Mouse (Mus musculus) midbrain, embryonic 11.5 days (tissue): ENCODE measurements around the gene Gpc3. TPM values are rescaled to one million over a fixed set of nuclear protein-coding genes. Genes with fewer than 3 reads are reported as not detected.

Experiments
- ATAC-seq: fragments of 200-750 bp; cut with Nextera tagmentation; 2 replicates; pipeline ENCODE4 v1.8.0; 2017; ENCODE audit warnings: moderate TSS enrichment, moderate library complexity; ENCODE audit not compliant: low FRiP score
- DNase-seq: peaks from one replicate; pipeline ENCODE4 v3.0.0; 2015; ENCODE audit warnings: low spot score; ENCODE audit errors: missing footprints
- H3K27ac ChIP-seq: fragments of 300-500 bp; sonication (generic); 2 replicates; pipeline ENCODE4 v1.5.1; 2014; ENCODE audit warnings: low read depth, low read length
- H3K27me3 ChIP-seq: fragments of 300-500 bp; sonication (generic); 2 replicates; pipeline ENCODE4 v1.6.1; 2014; ENCODE audit warnings: mild to moderate bottlenecking, low read length, moderate library complexity, mixed read lengths; ENCODE audit not compliant: control insufficient read depth, insufficient read depth
- H3K36me3 ChIP-seq: fragments of 300-500 bp; sonication (generic); 2 replicates; pipeline ENCODE4 v1.6.1; 2014; ENCODE audit warnings: mild to moderate bottlenecking, low read length, moderate library complexity, mixed read lengths; ENCODE audit not compliant: control insufficient read depth, insufficient read depth
- H3K4me1 ChIP-seq: fragments of 300-500 bp; sonication (generic); 2 replicates; pipeline ENCODE4 v1.6.1; 2014; ENCODE audit warnings: low read length; ENCODE audit not compliant: control insufficient read depth, insufficient read depth
- H3K4me2 ChIP-seq: fragments of 300-500 bp; sonication (generic); 2 replicates; pipeline ENCODE4 v1.6.1; 2014; ENCODE audit warnings: mild to moderate bottlenecking, moderate library complexity
- H3K4me3 ChIP-seq: fragments of 300-500 bp; sonication (generic); 2 replicates; pipeline ENCODE4 v1.5.1; 2014; ENCODE audit warnings: low read depth, low read length
- H3K9ac ChIP-seq: fragments of 300-500 bp; sonication (generic); 2 replicates; pipeline ENCODE4 v1.6.1; 2014; ENCODE audit warnings: low read length
- H3K9me3 ChIP-seq: fragments of 300-500 bp; sonication (generic); 2 replicates; pipeline ENCODE4 v1.6.1; 2016; ENCODE audit warnings: low read length; ENCODE audit not compliant: control insufficient read depth
- WGBS: fragments of 180-500 bp; shearing (Covaris S2); extraction: QIAGEN DNeasy Blood & Tissue Kit; methylation state at CpG from one replicate; pipeline ENCODE4 v1.1.7; 2014; 5-methylcytosine and 5-hydroxymethylcytosine counted together
- polyA plus RNA-seq: library from polyadenylated mRNA; unstranded; fragments of >200 nt; fragmentation: Nextera tagmentation; extraction: Ambion mirVana; gene quantifications from 2 replicates; pipeline ENCODE4 v1.2.1, GENCODE M21; 2014

Gpc3 gene
- polyA plus RNA-seq, 1 experiment from 2014 or later: 225 TPM

DNA sequence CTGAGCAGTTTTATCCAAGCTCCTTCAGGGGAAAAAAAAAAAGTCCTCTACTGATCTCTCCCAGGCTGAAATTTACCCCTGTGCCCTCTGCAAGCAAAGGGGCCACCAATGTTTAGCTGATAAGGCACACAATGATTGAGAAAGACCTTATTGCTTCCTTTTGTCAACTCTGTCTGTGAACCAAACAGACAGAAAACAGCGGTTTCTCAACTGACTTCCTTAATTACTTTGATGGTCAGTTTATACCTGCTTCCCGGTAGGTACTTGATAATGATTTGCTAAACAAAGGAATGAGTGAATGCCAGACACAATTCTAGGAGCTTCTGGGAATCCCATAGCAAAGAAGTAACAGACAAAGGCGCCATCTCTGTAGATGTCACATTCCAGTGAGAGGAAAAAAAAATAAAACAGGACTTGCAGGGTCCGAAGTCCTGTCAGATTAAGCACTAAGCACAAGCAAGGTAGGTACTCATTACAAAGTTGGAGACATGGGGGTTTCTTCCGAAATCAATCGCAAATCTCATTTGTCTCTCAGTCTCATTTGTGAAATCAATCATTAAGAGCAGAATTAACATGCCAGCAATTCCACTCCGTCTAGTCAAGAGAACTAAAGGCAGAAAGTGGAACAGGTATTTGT, 19.1 kb upstream of the Gpc3 start:
- DNase-seq (peak; percentile 79), ATAC-seq (no peak)
- no peaks in the 10 kb centered on the region for H3K27me3 ChIP-seq
- no peak overlapping the region for H3K27ac ChIP-seq
- H3K36me3 ChIP-seq: no peaks in the 10 kb centered on the region
- H3K4me1 ChIP-seq: no peaks in the 10 kb centered on the region; the same call in 1 of the 2 replicates
- no peaks in the 10 kb centered on the region for H3K9me3 ChIP-seq
- H3K4me2 ChIP-seq: no peak overlapping the region
- 31% methylated on average over 7 of the region's 7 CpGs for WGBS
- H3K9ac ChIP-seq: no peak overlapping the region
- no peak overlapping the region for H3K4me3 ChIP-seq

- no peaks in the 10 kb centered on the region for H3K27me3 ChIP-seq
- ATAC-seq: no peak
- peak; percentile 47 for DNase-seq
- no peak overlapping the region for H3K9ac ChIP-seq
- H3K4me2 ChIP-seq: no peak overlapping the region
- H3K4me1 ChIP-seq: no peaks in the 10 kb centered on the region; the same call in 1 of the 2 replicates
- WGBS: 63% methylated on average over 6 of the region's 6 CpGs
- no peak overlapping the region for H3K27ac ChIP-seq
- no peaks in the 10 kb centered on the region for H3K36me3 ChIP-seq
- no peak overlapping the region for H3K4me3 ChIP-seq
- no peaks in the 10 kb centered on the region for H3K9me3 ChIP-seq
Observed at GRCm38 (mm10) chrX:52626963-52627716, 13.4 kb upstream of the Gpc3 start.

DNA sequence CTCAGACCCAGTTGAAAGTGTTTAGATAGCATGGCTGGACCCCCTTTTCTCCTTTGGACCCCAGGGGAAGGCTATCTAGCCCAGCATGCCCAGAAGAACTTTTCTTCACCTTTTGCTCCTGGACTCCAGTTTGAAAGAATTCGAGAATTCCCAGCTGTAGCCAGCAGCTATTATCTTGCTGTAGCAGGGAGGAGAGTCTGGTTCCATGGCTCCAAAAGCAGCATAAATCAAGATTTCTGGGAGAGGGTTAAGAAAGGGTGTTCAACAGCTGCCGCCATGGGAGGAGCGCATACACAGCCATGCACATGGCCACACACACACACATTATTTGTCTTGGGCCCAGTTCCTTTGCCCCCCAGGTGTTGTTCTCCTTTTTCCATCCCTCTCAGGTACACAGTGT, 4.1 kb upstream of the Gpc3 start:
- no peaks in the 10 kb centered on the region for H3K9me3 ChIP-seq
- no peak overlapping the region for H3K4me2 ChIP-seq
- ATAC-seq: no peak
- no peaks in the 10 kb centered on the region for H3K36me3 ChIP-seq
- no peak for DNase-seq
- no peak overlapping the region for H3K4me3 ChIP-seq
- H3K27ac ChIP-seq: no peak overlapping the region
- no peak overlapping the region for H3K9ac ChIP-seq
- H3K27me3 ChIP-seq: no peaks in the 10 kb centered on the region
- no peaks in the 10 kb centered on the region; the same call in 1 of the 2 replicates for H3K4me1 ChIP-seq
- 76% methylated on average over 3 of the region's 3 CpGs for WGBS

- WGBS: 79% methylated on average over 5 of the region's 5 CpGs
Observed at GRCm38 (mm10) chrX:52616152-52616551, 2.4 kb upstream of the Gpc3 start.

DNA sequence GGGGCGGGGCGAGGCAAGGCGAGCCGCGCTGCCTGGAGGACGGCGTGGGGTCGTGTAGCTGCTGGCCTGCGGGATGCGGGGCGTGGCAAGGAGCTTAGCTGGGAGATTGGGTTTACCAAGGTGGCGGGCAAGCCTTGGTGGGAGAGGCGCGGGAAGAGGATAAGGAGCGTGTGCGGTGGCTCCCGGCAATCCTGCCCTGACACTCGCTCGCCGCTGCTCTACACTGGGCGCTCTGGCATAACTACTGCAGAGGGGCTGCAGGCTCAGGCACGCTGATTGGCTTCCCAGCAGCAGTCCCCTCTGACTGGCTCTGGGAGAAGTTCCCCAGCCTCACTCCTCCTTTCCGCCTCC, 256 bp upstream of the Gpc3 start:
- Histone ChIP-seq H3K27me3 (no peaks in the 10 kb centered on the region), H3K9me3 (no peaks in the 10 kb centered on the region), H3K4me3 (peak overlapping the region; percentile 36), H3K27ac (no peak overlapping the region), H3K9ac (peak overlapping the region; percentile 42), H3K4me1 (no peaks in the 10 kb centered on the region; the same call in 1 of the 2 replicates), H3K4me2 (peak overlapping the region; percentile 65), H3K36me3 (no peaks in the 10 kb centered on the region)
- DNase-seq: peak; percentile 96
- peak; percentile 92 for ATAC-seq
- WGBS: 20% methylated on average over 15 of the region's 23 CpGs

More at GRCm38 (mm10) chrX:52616152-52616551, 2.4 kb upstream of the Gpc3 start:
- H3K27me3 ChIP-seq: no peaks in the 10 kb centered on the region
- ATAC-seq: no peak
- DNase-seq: no peak
- no peak overlapping the region for H3K9ac ChIP-seq
- no peak overlapping the region for H3K4me2 ChIP-seq
- no peaks in the 10 kb centered on the region for H3K36me3 ChIP-seq
- no peaks in the 10 kb centered on the region for H3K9me3 ChIP-seq
- H3K4me1 ChIP-seq: no peaks in the 10 kb centered on the region; the same call in 1 of the 2 replicates
- no peak overlapping the region for H3K27ac ChIP-seq
- no peak overlapping the region for H3K4me3 ChIP-seq

GRCm38 (mm10) chrX:52612806-52613205, 944 bp downstream of the Gpc3 start:
- H3K27ac ChIP-seq: no peak overlapping the region

DNA sequence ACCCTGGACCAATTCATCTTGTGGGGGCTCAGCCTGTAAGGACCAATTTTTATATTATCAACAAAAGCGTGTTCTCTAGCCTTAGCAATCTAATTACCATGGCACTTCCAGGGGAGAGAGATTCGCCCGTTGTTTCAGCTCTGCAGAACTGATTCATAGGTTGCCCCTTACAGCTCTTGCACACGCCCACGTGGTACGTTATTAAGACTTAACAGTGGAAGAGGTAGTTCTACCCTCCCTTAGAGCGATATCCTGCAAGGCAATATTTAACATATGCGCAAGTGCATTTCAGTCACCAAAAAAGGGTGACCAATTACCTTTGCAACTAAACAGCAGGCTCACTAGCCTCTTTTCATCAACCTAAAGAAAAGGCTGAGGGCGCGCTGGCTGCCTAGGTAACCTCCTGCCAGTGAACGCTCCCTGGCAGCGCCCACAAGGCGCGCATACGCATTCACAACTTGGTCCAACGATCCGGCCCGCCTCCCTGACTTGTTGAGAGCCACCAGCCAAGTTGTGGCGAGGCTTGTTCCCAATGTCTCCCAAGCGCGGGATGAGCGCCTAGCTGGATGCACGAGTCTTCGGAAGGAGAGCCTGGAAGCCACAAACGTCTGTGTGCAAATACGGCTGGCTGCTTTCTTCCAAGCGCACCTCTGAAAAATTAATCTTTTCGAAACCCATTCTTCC, 1.6 kb downstream of the Gpc3 start:
- H3K9me3 ChIP-seq: no peaks in the 10 kb centered on the region
- peak overlapping the region; percentile 36 for H3K4me3 ChIP-seq
- H3K27ac ChIP-seq: no peak overlapping the region
- H3K9ac ChIP-seq: peak overlapping the region; percentile 40; the same call in 1 of the 2 replicates
- DNase-seq (peak; percentile 91), ATAC-seq (no peak)
- H3K4me2 ChIP-seq: peak overlapping the region; percentile 65
- no peaks in the 10 kb centered on the region; the same call in 1 of the 2 replicates for H3K4me1 ChIP-seq
- H3K36me3 ChIP-seq: no peaks in the 10 kb centered on the region
- 18% methylated on average over 28 of the region's 28 CpGs for WGBS
- no peaks in the 10 kb centered on the region for H3K27me3 ChIP-seq

More at GRCm38 (mm10) chrX:52612806-52613205, 944 bp downstream of the Gpc3 start:
- no peaks in the 10 kb centered on the region for H3K9me3 ChIP-seq
- peak overlapping the region; percentile 36 for H3K4me3 ChIP-seq
- DNase-seq (peak; percentile 91), ATAC-seq (no peak)
- H3K4me2 ChIP-seq: peak overlapping the region; percentile 65
- H3K27me3 ChIP-seq: no peaks in the 10 kb centered on the region
- WGBS: 14% methylated on average over 12 of the region's 12 CpGs
- H3K36me3 ChIP-seq: no peaks in the 10 kb centered on the region
- H3K9ac ChIP-seq: peak overlapping the region; percentile 40
- H3K4me1 ChIP-seq: no peaks in the 10 kb centered on the region; the same call in 1 of the 2 replicates

DNA sequence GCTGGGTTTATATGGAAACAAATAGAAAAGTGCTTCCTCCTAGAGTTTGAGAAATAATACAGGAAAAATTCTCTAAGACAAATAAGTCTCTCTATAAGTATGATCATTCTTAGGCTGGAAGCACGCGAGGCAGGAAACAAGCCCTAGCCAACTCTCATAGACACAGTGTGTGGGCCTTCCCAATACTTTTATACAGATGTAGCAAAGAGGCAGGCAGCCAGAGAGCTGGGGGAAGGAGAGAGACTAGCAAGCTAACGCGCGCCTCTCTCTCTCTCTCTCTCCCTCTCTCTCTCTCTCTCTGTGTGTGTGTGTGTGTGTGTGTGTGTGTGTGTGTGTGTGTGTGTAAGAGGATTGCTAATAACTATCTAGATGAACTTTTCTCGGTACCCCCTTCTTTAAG, 2.2 kb downstream of the Gpc3 start:
- 38% methylated on average over 3 of the region's 6 CpGs for WGBS
- Histone ChIP-seq H3K27ac (no peak overlapping the region), H3K4me3 (no peak overlapping the region), H3K4me2 (peak overlapping the region; percentile 65), H3K4me1 (no peaks in the 10 kb centered on the region; the same call in 1 of the 2 replicates), H3K9me3 (no peaks in the 10 kb centered on the region), H3K27me3 (no peaks in the 10 kb centered on the region), H3K36me3 (no peaks in the 10 kb centered on the region), H3K9ac (no peak overlapping the region)
- no peak for DNase-seq
- ATAC-seq: no peak

DNA sequence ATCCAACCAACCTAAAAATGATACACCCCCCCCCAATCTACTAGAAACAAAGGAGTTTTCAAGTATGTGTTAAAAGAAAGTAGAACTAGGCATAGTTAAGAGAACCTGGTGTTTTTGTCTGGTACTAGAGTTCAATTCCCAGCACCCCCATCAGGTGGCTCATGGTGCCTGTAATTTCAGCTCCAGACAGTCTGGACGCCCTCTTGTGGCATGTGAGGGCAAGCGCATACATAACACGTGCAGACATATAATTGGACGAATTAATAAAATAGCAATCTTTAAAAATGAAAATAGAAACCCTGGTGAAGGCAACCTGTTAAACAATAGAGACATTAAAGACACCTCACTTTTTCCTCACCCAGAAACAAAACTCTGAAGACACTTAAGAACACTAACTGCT, 10.6 kb downstream of the Gpc3 start:
- Histone ChIP-seq H3K4me3 (no peak overlapping the region), H3K9ac (no peak overlapping the region), H3K36me3 (no peaks in the 10 kb centered on the region), H3K4me2 (no peak overlapping the region), H3K4me1 (no peaks in the 10 kb centered on the region), H3K27ac (no peak overlapping the region), H3K27me3 (no peaks in the 10 kb centered on the region), H3K9me3 (no peaks in the 10 kb centered on the region)
- DNase-seq (no peak), ATAC-seq (no peak)
- WGBS: 72% methylated on average over 4 of the region's 4 CpGs
